Mouse (Mus musculus) forebrain, embryonic 11.5 days (tissue): ENCODE measurements around the gene Rpp25. TPM values are rescaled to one million over a fixed set of nuclear protein-coding genes. Genes with fewer than 3 reads are reported as not detected.

Experiments used
- ATAC-seq: fragments of 200-750 bp; cut with Nextera tagmentation; replicated peaks from 2 replicates; pipeline ENCODE4 v1.8.0; 2017; ENCODE audit warnings: moderate TSS enrichment; ENCODE audit not compliant: low FRiP score
- DNase-seq: peaks from one replicate; pipeline ENCODE4 v3.0.0-alpha.2; 2017; ENCODE audit warnings: low spot score
- H3K27ac ChIP-seq: fragments of 300-500 bp; sonication (generic); 2 replicates; pipeline ENCODE4 v1.5.1; 2014; ENCODE audit warnings: low read depth, low read length
- H3K27me3 ChIP-seq: fragments of 300-500 bp; sonication (generic); 2 replicates; pipeline ENCODE4 v1.6.1; 2014; ENCODE audit warnings: mild to moderate bottlenecking, low read length, mixed read lengths; ENCODE audit not compliant: control insufficient read depth, insufficient read depth
- H3K36me3 ChIP-seq: fragments of 300-500 bp; sonication (generic); 2 replicates; pipeline ENCODE4 v1.6.1; 2014; ENCODE audit warnings: mild to moderate bottlenecking, low read length, moderate library complexity, mixed read lengths; ENCODE audit not compliant: control insufficient read depth, insufficient read depth
- H3K4me1 ChIP-seq: fragments of 300-500 bp; sonication (generic); replicated peaks from 2 replicates; pipeline ENCODE4 v1.6.1; 2014; ENCODE audit warnings: low read length, mixed read lengths; ENCODE audit not compliant: control insufficient read depth, insufficient read depth
- H3K4me2 ChIP-seq: fragments of 300-500 bp; sonication (generic); 2 replicates; pipeline ENCODE4 v1.6.1; 2014; ENCODE audit warnings: low read depth, mild to moderate bottlenecking, low read length, moderate library complexity, mixed read lengths; ENCODE audit not compliant: severe bottlenecking
- H3K4me3 ChIP-seq: fragments of 300-500 bp; sonication (generic); 2 replicates; pipeline ENCODE4 v1.5.1; 2014; ENCODE audit warnings: low read depth, low read length
- H3K9ac ChIP-seq: fragments of 300-500 bp; sonication (generic); 2 replicates; pipeline ENCODE4 v1.6.1; 2014; ENCODE audit warnings: low read length
- H3K9me3 ChIP-seq: fragments of 300-500 bp; sonication (generic); 2 replicates; pipeline ENCODE4 v1.6.1; 2016; ENCODE audit warnings: low read length, mixed read lengths; ENCODE audit not compliant: control insufficient read depth
- WGBS: fragments of 180-500 bp; shearing (Covaris S2); extraction: QIAGEN DNeasy Blood & Tissue Kit; methylation state at CpG from one replicate; pipeline ENCODE4 v1.1.7; 2014; 5-methylcytosine and 5-hydroxymethylcytosine counted together
- polyA plus RNA-seq: library from polyadenylated mRNA; unstranded; fragments of >200 nt; fragmentation: Nextera tagmentation; extraction: Ambion mirVana; gene quantifications from 2 replicates; pipeline ENCODE4 v1.2.1, GENCODE M21; 2014

Rpp25 gene
- polyA plus RNA-seq, 1 experiment from 2014 or later: 1.5 TPM

DNA sequence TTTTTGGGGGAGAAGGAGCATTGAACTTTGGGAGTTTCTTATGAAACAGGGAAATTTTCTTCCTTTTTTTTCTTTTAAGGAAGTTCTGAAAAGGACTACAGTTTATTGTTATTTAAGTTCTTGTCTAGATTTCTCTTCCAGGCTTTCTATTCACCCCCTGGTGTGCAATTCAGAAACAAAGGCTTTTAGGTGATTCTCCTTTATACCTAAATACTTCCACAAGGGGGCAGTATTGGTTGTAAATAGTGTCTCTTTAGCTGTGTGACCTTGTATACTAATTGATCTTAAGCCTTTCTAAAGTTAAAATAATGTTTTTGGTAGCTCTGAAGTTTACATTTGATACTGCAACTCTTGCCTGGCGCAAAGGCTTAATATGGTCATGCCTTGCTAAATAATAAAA is 19.9 kb downstream of the Rpp25 start:
- DNase-seq (no peak), ATAC-seq (no peak)
- H3K27me3 ChIP-seq: no peaks in the 10 kb centered on the region
- H3K36me3 ChIP-seq: no peaks in the 10 kb centered on the region
- H3K4me2 ChIP-seq: no peak overlapping the region
- no peaks in the 10 kb centered on the region for H3K9me3 ChIP-seq
- H3K4me3 ChIP-seq: no peak overlapping the region
- no peak overlapping the region for H3K9ac ChIP-seq
- H3K27ac ChIP-seq: no peak overlapping the region
- peaks cover 4% of the 10 kb centered on the region; the same call in 1 of the 2 replicates for H3K4me1 ChIP-seq
- 81% methylated on average over 1 of the region's 1 CpGs for WGBS

- no peak for DNase-seq
- Histone ChIP-seq H3K4me2 (no peak overlapping the region), H3K27me3 (no peaks in the 10 kb centered on the region), H3K4me3 (no peak overlapping the region), H3K36me3 (no peaks in the 10 kb centered on the region), H3K9me3 (no peaks in the 10 kb centered on the region), H3K9ac (no peak overlapping the region), H3K27ac (no peak overlapping the region), H3K4me1 (peaks cover 4% of the 10 kb centered on the region; the same call in 1 of the 2 replicates)
- no peak for ATAC-seq
Measured at GRCm38 (mm10) chr9:57524439-57524838, 20.6 kb downstream of the Rpp25 start.

GRCm38 (mm10) chr9:57525516-57525915 is 21.7 kb downstream of the Rpp25 start:
- H3K9me3 ChIP-seq: no peaks in the 10 kb centered on the region
- no peaks in the 10 kb centered on the region for H3K27me3 ChIP-seq
- no peaks in the 10 kb centered on the region for H3K36me3 ChIP-seq
- H3K27ac ChIP-seq: no peak overlapping the region
- DNase-seq: no peak
- 92% methylated on average over 2 of the region's 2 CpGs for WGBS
- H3K9ac ChIP-seq: no peak overlapping the region
- no peak overlapping the region for H3K4me3 ChIP-seq
- H3K4me1 ChIP-seq: peaks cover 4% of the 10 kb centered on the region; the same call in 1 of the 2 replicates
- H3K4me2 ChIP-seq: no peak overlapping the region
- no peak for ATAC-seq

- no peak for ATAC-seq
- no peak for DNase-seq
- H3K9me3 ChIP-seq: no peaks in the 10 kb centered on the region
Measured at GRCm38 (mm10) chr9:57526435-57526834, 22.6 kb downstream of the Rpp25 start.

DNA sequence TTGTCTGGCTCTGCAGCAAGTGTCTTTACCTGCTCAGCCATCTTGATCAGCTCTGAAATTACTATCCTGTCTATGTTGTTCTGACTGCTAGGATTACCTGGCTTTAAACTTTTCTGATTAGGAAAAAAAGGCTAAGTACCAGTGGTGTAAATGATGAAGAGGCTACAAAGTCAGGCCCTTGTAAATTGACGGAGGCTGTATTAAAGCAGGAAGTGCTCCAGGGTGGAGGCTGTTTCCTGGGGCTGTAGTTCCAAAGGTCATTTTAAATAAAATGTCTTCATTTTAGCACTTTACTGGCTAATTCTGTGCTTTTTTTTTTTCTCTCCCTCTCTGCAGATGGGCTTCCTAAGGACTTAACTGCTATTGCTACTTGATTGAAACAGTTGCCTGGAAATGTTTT is 28.1 kb downstream of the Rpp25 start:
- ATAC-seq: no peak
- 83% methylated on average over 1 of the region's 1 CpGs for WGBS
- Histone ChIP-seq H3K9ac (no peak overlapping the region), H3K36me3 (no peaks in the 10 kb centered on the region; the same call in 1 of the 2 replicates), H3K4me3 (no peak overlapping the region), H3K4me2 (no peak overlapping the region), H3K27ac (no peak overlapping the region), H3K27me3 (no peaks in the 10 kb centered on the region), H3K9me3 (no peaks in the 10 kb centered on the region), H3K4me1 (no peaks in the 10 kb centered on the region; the same call in 1 of the 2 replicates)
- no peak for DNase-seq

More at GRCm38 (mm10) chr9:57526435-57526834, 22.6 kb downstream of the Rpp25 start:
- no peak overlapping the region for H3K9ac ChIP-seq
- no peak overlapping the region for H3K27ac ChIP-seq
- H3K4me2 ChIP-seq: no peak overlapping the region
- no peak overlapping the region for H3K4me3 ChIP-seq
- H3K27me3 ChIP-seq: no peaks in the 10 kb centered on the region
- H3K36me3 ChIP-seq: no peaks in the 10 kb centered on the region
- H3K4me1 ChIP-seq: peaks cover 4% of the 10 kb centered on the region; the same call in 1 of the 2 replicates

- no peak for DNase-seq
- H3K4me2 ChIP-seq: peak overlapping the region; percentile 80; the same call in 1 of the 2 replicates
- no peak for ATAC-seq
- H3K27ac ChIP-seq: no peak overlapping the region
- WGBS: 91% methylated on average over 5 of the region's 5 CpGs
- no peaks in the 10 kb centered on the region for H3K27me3 ChIP-seq
- no peak overlapping the region for H3K4me3 ChIP-seq
- no peaks in the 10 kb centered on the region for H3K9me3 ChIP-seq
- peak overlapping the region; percentile 89; the same call in 1 of the 2 replicates for H3K9ac ChIP-seq
- no peaks in the 10 kb centered on the region; the same call in 1 of the 2 replicates for H3K36me3 ChIP-seq
- peaks cover 10% of the 10 kb centered on the region for H3K4me1 ChIP-seq
Measured at GRCm38 (mm10) chr9:57536362-57536761, 32.5 kb downstream of the Rpp25 start.

DNA sequence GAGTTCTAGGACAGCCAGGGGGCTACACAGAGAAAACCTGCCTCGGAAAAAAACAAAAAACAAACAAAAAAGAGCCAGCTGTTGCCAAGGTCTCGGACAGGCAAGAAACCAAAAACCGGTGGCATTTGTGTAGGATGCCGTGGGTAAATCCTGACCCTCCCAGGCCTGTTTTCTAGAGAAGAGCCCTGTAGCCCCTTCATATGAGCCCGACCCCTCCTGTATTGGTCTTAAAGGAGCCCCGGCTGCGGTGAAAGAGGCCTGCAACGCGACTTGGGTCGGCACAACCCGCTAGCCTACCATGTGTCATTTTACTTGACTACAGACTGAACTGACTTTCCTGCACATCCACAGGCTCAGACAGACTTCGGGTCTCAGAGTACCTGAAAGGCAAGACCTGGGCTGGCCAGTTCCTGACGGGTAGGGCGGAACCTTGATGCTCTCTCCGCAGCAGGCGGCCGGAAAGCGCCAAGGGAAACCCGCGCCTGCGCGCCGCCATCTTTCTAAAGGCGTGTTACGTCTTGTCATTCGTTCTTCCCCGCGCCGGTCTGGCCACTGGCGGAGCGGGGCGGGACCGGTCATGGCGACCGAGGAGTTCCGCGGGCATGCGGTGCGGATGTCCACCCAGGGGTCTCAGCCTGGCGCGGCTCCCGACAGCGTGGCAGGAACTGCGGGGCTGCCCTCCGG is 33.4 kb downstream of the Rpp25 start, which contains the start of gene Fam219b:
Fam219b (plus strand) TSS at position 485 of the 684 bp plus-strand sequence.
- Histone ChIP-seq H3K4me3 (peak within 1 kb of the TSS; percentile 85), H3K27ac (peak within 1 kb of the TSS; percentile 66), H3K9me3 (no peaks in the 10 kb centered on the region), H3K36me3 (no peaks in the 10 kb centered on the region; the same call in 1 of the 2 replicates), H3K4me1 (peaks cover 10% of the 10 kb centered on the region), H3K9ac (peak within 1 kb of the TSS; percentile 89), H3K27me3 (no peaks in the 10 kb centered on the region), H3K4me2 (peak within 1 kb of the TSS; percentile 80)
- peak; percentile 92 for DNase-seq
- ATAC-seq: peak; percentile 90
- WGBS: 3% methylated on average over 45 of the region's 45 CpGs

DNA sequence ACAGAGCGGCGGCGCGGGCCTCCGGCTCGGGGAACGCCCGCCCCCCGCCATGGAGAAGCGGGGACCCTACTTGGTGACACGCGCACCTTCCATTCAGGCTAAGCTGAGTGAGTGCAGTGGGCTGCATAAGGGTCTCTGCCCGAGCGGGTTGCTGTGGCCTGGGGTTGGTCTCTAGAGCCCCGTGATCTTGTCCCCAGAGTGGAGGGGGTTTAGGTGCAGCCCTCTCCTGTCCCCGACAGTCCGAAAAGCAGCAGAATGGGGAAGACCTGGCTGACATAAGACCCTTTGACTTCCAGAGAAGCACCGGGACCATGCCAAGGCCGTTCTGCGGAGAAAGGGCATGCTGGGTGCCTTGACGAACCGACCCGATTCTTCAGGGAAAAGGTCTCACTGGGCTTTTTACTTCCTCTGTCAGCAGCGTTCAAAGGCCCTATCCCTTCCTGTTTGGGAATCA is 33.9 kb downstream of the Rpp25 start:
- Histone ChIP-seq H3K9ac (peak overlapping the region; percentile 89), H3K27me3 (no peaks in the 10 kb centered on the region), H3K27ac (peak overlapping the region; percentile 66), H3K4me1 (peaks cover 10% of the 10 kb centered on the region), H3K4me3 (peak overlapping the region; percentile 85), H3K36me3 (no peaks in the 10 kb centered on the region; the same call in 1 of the 2 replicates), H3K9me3 (no peaks in the 10 kb centered on the region), H3K4me2 (peak overlapping the region; percentile 80)
- ATAC-seq (peak; percentile 67), DNase-seq (no peak)
- under 1% methylated on average over 24 of the region's 24 CpGs for WGBS
